Comparison of ENCODE assay signal across 8 mouse cellular contexts in the genomic region with DNA sequence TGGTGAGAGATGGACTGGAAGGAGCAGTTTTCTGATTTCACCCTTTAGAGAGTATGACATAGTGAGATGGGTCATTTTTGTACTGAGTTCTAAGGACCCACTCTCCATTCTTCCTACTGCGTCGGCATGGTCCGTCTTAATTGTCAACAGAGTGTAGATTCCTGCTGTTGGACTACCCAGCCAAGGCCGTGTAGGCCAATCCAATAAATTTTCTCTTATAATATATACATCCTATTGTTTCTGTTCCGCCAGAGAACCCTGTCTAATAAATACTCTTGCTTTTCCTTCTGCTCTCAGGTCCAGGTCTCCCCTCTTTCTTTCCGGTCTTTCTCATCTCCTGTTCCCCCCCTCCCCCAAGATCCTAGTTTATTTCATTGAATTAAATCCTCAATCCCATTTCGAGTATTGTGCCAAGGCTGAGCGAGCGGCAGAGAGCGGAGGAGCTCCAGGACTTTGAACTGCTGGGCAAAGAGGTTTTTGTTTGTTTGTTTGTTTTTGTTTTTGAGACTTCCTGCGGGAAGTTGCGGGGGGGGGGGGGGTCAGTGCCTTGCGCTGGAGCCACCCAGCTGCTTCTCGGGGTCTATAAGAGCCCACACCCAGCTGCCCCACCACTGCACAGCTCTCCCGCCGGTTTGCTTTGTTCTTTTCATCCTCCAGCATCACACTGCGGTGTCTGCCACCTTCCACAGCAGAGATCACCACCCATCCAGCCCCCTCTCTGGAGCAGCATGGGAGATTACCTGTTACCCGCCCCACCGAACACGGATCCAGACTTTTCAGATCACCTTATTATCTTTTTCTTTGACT. TPM values are rescaled to one million over a fixed set of nuclear protein-coding genes. Genes with fewer than 3 reads are reported as not detected.
DNase-seq lines count a peak whose midpoint lies in the region; ATAC-seq and TF ChIP-seq lines count a peak whose summit lies in the region.

No protein-coding gene starts in this region.

- peaks cover 6% of the 10 kb centered on the region for H3K4me1 ChIP-seq in kidney, embryonic 16.5 days (ENCODE audit: insufficient read depth, low read length)
- H3K4me1 ChIP-seq in bone marrow macrophage, adult 2 months (ENCODE audit: control insufficient read depth, insufficient read depth, low read length), result peaks cover 3% of the 10 kb centered on the region; the same call in 1 of the 2 replicates
- no peaks in the 10 kb centered on the region; the same call in none of the 2 replicates for H3K4me1 ChIP-seq in forebrain, embryonic 14.5 days (ENCODE audit: control insufficient read depth, insufficient read depth, low read length)
- peaks cover 2% of the 10 kb centered on the region for H3K4me1 ChIP-seq in liver, embryonic 16.5 days (ENCODE audit: control insufficient read depth, low read depth, low read length)

- H3K36me3 ChIP-seq in kidney, embryonic 16.5 days (ENCODE audit: insufficient read depth, low read length), result no peaks in the 10 kb centered on the region
- H3K36me3 ChIP-seq in forebrain, embryonic 14.5 days (ENCODE audit: control insufficient read depth, insufficient read depth, low read length), result no peaks in the 10 kb centered on the region
- H3K36me3 ChIP-seq in liver, embryonic 16.5 days (ENCODE audit: control insufficient read depth, insufficient read depth), result no peaks in the 10 kb centered on the region

- peak overlapping the region; percentile 65 for H3K4me3 ChIP-seq in kidney, embryonic 16.5 days (ENCODE audit: low read length)
- peak overlapping the region; percentile 61 for H3K4me3 ChIP-seq in bone marrow macrophage, adult 2 months (ENCODE audit: insufficient read depth, low read length)
- H3K4me3 ChIP-seq in forebrain, embryonic 14.5 days (ENCODE audit: low read depth, low read length), result peak overlapping the region; percentile 54
- H3K4me3 ChIP-seq in liver, embryonic 16.5 days (ENCODE audit: low read depth, low read length), result peak overlapping the region; percentile 65

- TF ChIP-seq CTCF in bone marrow macrophage, adult 2 months (IDR thresholded peaks at IDR 0.05; ENCODE audit: low read depth, low read length), result no peak

- 2% methylated on average over 20 of the region's 20 CpGs for WGBS in kidney, embryonic 16.5 days
- WGBS in forebrain, embryonic 14.5 days, result under 1% methylated on average over 20 of the region's 20 CpGs
- WGBS in liver, embryonic 16.5 days (ENCODE audit: insufficient replicate concordance), result 7% methylated on average over 20 of the region's 20 CpGs

- ATAC-seq in kidney, embryonic 16.5 days (ENCODE audit: low FRiP score, low TSS enrichment), result peak; percentile 92
- peak; percentile 92 for ATAC-seq in forebrain, embryonic 14.5 days
- peak; percentile 53 for ATAC-seq in liver, embryonic 16.5 days (ENCODE audit: low read depth)

- no peak for DNase-seq in kidney, adult 9 months
- DNase-seq in forebrain, embryonic 14.5 days (ENCODE audit: low spot score), result peak; percentile 63
- DNase-seq in layer of hippocampus, adult 18-20 months (ENCODE audit: low spot score in 2 of 2), result no peak
- DNase-seq in right cerebral cortex, adult 18-20 months, result no peak
- DNase-seq in layer of hippocampus, adult 11-12 months (ENCODE audit: low spot score), result no peak

- H3K9ac ChIP-seq in kidney, embryonic 16.5 days (replicated peaks; ENCODE audit: low read length), result peak overlapping the region; percentile 73
- H3K9ac ChIP-seq in forebrain, embryonic 14.5 days (ENCODE audit: low read length), result peak overlapping the region; percentile 79
- peak overlapping the region; percentile 54 for H3K9ac ChIP-seq in liver, embryonic 16.5 days (ENCODE audit: low read depth, low read length)

- no peaks in the 10 kb centered on the region for H3K9me3 ChIP-seq in kidney, embryonic 16.5 days (ENCODE audit: low read length)
- H3K9me3 ChIP-seq in forebrain, embryonic 14.5 days (replicated peaks; ENCODE audit: control insufficient read depth, low read length), result no peaks in the 10 kb centered on the region
- no peaks in the 10 kb centered on the region for H3K9me3 ChIP-seq in liver, embryonic 16.5 days (replicated peaks; ENCODE audit: control insufficient read depth, low read length)

- no peaks in the 10 kb centered on the region for H3K27me3 ChIP-seq in kidney, embryonic 16.5 days (ENCODE audit: insufficient read depth, low read length)
- H3K27me3 ChIP-seq in forebrain, embryonic 14.5 days (replicated peaks; ENCODE audit: control insufficient read depth, insufficient read depth, low read length), result 0 out of 2 replicates have a peak, but pooled peaks cover 4% of the 10 kb centered on the region
- H3K27me3 ChIP-seq in liver, embryonic 16.5 days (ENCODE audit: control insufficient read depth, insufficient read depth, low read depth, low read length), result peaks cover 9% of the 10 kb centered on the region

- peak overlapping the region; percentile 43; the same call in 1 of the 2 replicates for H3K27ac ChIP-seq in kidney, embryonic 16.5 days (ENCODE audit: low read length)
- H3K27ac ChIP-seq in bone marrow macrophage, adult 2 months (ENCODE audit: insufficient read depth, low read depth, low read length), result no peak overlapping the region
- peak overlapping the region; percentile 89 for H3K27ac ChIP-seq in forebrain, embryonic 14.5 days (ENCODE audit: low read depth, low read length)
- H3K27ac ChIP-seq in liver, embryonic 16.5 days (ENCODE audit: low read length), result no peak overlapping the region

- no peak for TF ChIP-seq POLR2A in bone marrow macrophage, adult 2 months (IDR thresholded peaks at IDR 0.05; ENCODE audit: borderline replicate concordance, low read depth, low read length)

- peak overlapping the region; percentile 62 for H3K4me2 ChIP-seq in kidney, embryonic 16.5 days (replicated peaks; ENCODE audit: low read depth, low read length)
- H3K4me2 ChIP-seq in forebrain, embryonic 14.5 days (ENCODE audit: low read length), result peak overlapping the region; percentile 60
- peak overlapping the region; percentile 91 for H3K4me2 ChIP-seq in liver, embryonic 16.5 days (ENCODE audit: low read depth, low read length)

RNA-seq across cellular contexts. Expression of gene Trim27, which starts 42.6 kb away (rescaled TPM):
- 130 and 131 TPM in 2 replicates for polyA plus RNA-seq in kidney, embryonic 16.5 days (2015; fragmentation: Nextera tagmentation; extraction: Ambion mirVana)
- polyA plus RNA-seq in bone marrow macrophage, adult 2 months (2012; ENCODE audit: insufficient read depth, insufficient read length, missing spikeins), result 44.6 and 46.6 TPM in 2 replicates
- 80.7 and 82.3 TPM in 2 replicates for polyA plus RNA-seq in forebrain, embryonic 14.5 days (2014; fragmentation: Nextera tagmentation; extraction: Ambion mirVana)
- polyA plus RNA-seq in liver, embryonic 16.5 days (2015; fragmentation: Nextera tagmentation; extraction: Ambion mirVana), result 41.3 and 42.7 TPM in 2 replicates
- total RNA-seq in layer of hippocampus, adult 18-20 months (2021), result 10 to 100 TPM; 42.0 to 45.1 TPM

Comparison
In these comparisons a context has a peak if more than half of its experiments do, and no peak if none do; other contexts are left out.
1. H3K27ac ChIP-seq: peak in kidney, embryonic 16.5 days (single experiment) and forebrain, embryonic 14.5 days (single experiment); none in bone marrow macrophage, adult 2 months (single experiment) and liver, embryonic 16.5 days (single experiment).
2. Peak in every context shown above with its lines, with median percentiles within 50 percentile points of each other: ATAC-seq, H3K4me2 ChIP-seq, H3K4me3 ChIP-seq and H3K9ac ChIP-seq.